Mouse (Mus musculus) midbrain, embryonic 14.5 days (tissue): Measurements from ENCODE around the gene Ryr3. TPM values are rescaled to one million over a fixed set of nuclear protein-coding genes. Genes with fewer than 3 reads are reported as not detected.

Source experiments
- ATAC-seq: fragments of 200-750 bp; cut with Nextera tagmentation; 2 replicates; pipeline ENCODE4 v1.8.0; 2017; ENCODE audit warnings: moderate number of reproducible peaks, moderate library complexity; ENCODE audit not compliant: low FRiP score, low TSS enrichment
- DNase-seq: peaks from one replicate; pipeline ENCODE4 v3.0.0-alpha.2; 2015
- H3K27ac ChIP-seq: fragments of 300-500 bp; sonication (generic); replicated peaks from 2 replicates; pipeline ENCODE4 v1.5.1; 2014; ENCODE audit warnings: mild to moderate bottlenecking, low read depth, low read length, moderate library complexity
- H3K27me3 ChIP-seq: fragments of 300-500 bp; sonication (generic); 2 replicates; pipeline ENCODE4 v1.6.1; 2014; ENCODE audit warnings: low read length, control low read depth, mixed read lengths; ENCODE audit not compliant: control insufficient read depth, insufficient read depth
- H3K36me3 ChIP-seq: fragments of 300-500 bp; sonication (generic); 2 replicates; pipeline ENCODE4 v1.6.1; 2014; ENCODE audit warnings: low read length, control low read depth; ENCODE audit not compliant: control insufficient read depth, insufficient read depth
- H3K4me1 ChIP-seq: fragments of 300-500 bp; sonication (generic); 2 replicates; pipeline ENCODE4 v1.6.1; 2014; ENCODE audit warnings: mild to moderate bottlenecking, antibody characterized with exemption, low read length, control low read depth; ENCODE audit not compliant: control insufficient read depth, insufficient read depth
- H3K4me2 ChIP-seq: fragments of 300-500 bp; sonication (generic); 2 replicates; pipeline ENCODE4 v1.6.1; 2014; ENCODE audit warnings: mild to moderate bottlenecking, low read length, moderate library complexity
- H3K4me3 ChIP-seq: fragments of 300-500 bp; sonication (generic); replicated peaks from 2 replicates; pipeline ENCODE4 v1.5.1; 2014; ENCODE audit warnings: low read depth, low read length
- H3K9ac ChIP-seq: fragments of 300-500 bp; sonication (generic); replicated peaks from 2 replicates; pipeline ENCODE4 v1.6.1; 2014; ENCODE audit warnings: mild to moderate bottlenecking, low read length, moderate library complexity
- H3K9me3 ChIP-seq: fragments of 300-500 bp; sonication (generic); 2 replicates; pipeline ENCODE4 v1.6.1; 2016; ENCODE audit warnings: low read length, control low read depth, mixed read lengths; ENCODE audit not compliant: control insufficient read depth
- WGBS: fragments of 180-500 bp; shearing (Covaris S2); extraction: QIAGEN DNeasy Blood & Tissue Kit; methylation state at CpG from one replicate; pipeline ENCODE4 v1.1.7; 2014; 5-methylcytosine and 5-hydroxymethylcytosine counted together
- polyA plus RNA-seq: library from polyadenylated mRNA; unstranded; fragments of >200 nt; fragmentation: Nextera tagmentation; extraction: Ambion mirVana; gene quantifications from 2 replicates; pipeline ENCODE4 v1.2.1, GENCODE M21; 2014

Gene Ryr3
- polyA plus RNA-seq, 1 experiment from 2014 or later: 4.3 TPM

DNA sequence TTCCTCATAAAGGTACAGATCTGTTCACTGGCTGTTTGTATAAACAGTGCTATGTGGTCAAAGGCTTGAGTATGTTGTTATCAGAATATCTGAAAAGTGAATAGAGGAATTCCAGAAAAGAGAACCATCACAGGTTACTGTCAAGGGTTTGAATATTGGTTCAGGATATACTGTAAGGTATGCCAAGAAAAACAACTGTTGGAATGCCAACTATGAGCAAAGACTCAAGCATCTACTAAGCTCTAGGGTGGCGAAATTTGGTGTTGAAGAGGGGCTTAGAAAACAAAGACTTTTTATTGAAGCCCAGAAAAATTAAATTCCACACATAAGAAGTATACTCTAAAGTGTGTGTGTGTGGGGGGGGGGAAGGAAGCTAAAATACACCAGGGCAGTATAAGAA, 198.6 kb downstream of the Ryr3 start:
- no peaks in the 10 kb centered on the region for H3K9me3 ChIP-seq
- no peak overlapping the region for H3K9ac ChIP-seq
- ATAC-seq: no peak
- no peak for DNase-seq
- H3K4me2 ChIP-seq: no peak overlapping the region
- H3K36me3 ChIP-seq: no peaks in the 10 kb centered on the region
- H3K27ac ChIP-seq: no peak overlapping the region
- H3K4me1 ChIP-seq: no peaks in the 10 kb centered on the region
- 74% methylated on average over 1 of the region's 1 CpGs for WGBS
- H3K4me3 ChIP-seq: no peak overlapping the region
- no peaks in the 10 kb centered on the region for H3K27me3 ChIP-seq

DNA sequence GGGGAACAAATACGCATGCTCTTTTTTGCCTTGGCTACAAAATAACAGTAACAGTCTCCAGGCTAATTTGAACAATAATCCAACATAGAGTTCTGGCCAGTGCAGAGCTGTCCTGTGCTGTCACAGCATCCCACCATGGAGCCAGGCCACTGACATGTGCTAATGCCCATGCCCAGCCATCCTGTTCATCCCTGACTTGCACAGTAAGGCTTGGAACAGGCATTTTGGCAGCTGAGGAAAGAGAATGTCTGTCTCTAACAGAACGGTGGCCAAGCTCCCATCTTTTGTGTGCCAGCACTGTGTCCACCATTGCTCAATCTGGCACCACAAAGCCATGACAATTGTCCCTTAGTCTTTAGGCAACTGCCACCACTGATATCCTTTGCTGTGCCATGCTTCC, 200.7 kb downstream of the Ryr3 start:
- DNase-seq: no peak
- 68% methylated on average over 2 of the region's 2 CpGs for WGBS

DNA sequence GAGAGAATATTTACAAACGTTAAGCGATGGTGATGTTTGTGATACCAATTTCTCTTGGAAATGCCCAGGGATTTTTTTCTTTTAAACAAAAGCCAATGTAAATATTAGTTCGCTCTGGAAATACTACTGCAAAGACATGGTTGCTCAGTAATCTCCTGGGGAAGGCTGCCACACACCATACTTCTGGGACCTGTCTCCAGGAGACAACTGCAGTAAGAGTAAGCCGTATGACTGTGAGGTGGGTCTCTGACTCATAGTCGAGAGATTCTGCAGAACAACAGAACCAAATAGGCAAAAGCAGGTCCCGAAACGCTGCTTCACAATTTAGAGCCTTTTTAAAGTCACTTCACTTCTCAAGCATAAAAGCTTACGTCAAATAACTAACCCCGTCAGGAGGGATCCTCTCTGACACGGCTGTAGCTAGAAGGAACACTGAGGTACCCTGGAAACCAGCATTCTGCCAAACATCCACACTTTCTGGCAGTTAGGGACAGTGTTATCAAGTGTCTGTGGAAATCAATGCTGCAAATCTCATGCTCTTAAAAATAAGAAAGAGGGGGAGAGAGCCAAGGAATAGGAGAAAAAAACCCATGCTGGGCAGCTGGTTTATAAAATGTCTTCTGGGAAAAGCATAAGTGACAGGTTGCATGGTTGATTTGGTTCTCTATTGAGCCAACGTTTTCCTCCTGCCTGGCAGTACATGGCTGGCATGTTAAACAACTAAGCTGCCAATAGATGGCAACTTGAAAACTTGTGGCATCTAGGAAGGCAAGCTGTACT, 207.7 kb downstream of the Ryr3 start:
- H3K27me3 ChIP-seq: no peaks in the 10 kb centered on the region
- H3K27ac ChIP-seq: 0 out of 2 replicates have a peak overlapping the region, but pooled peaks have one; percentile 20
- 56% methylated on average over 11 of the region's 11 CpGs for WGBS
- H3K9me3 ChIP-seq: no peaks in the 10 kb centered on the region
- H3K4me2 ChIP-seq: no peak overlapping the region
- no peak for ATAC-seq
- H3K36me3 ChIP-seq: no peaks in the 10 kb centered on the region
- H3K4me3 ChIP-seq: no peak overlapping the region
- DNase-seq: peak; percentile 37
- no peaks in the 10 kb centered on the region for H3K4me1 ChIP-seq
- H3K9ac ChIP-seq: no peak overlapping the region

More for the DNA sequence above, 200.7 kb downstream of the Ryr3 start:
- Histone ChIP-seq H3K36me3 (no peaks in the 10 kb centered on the region), H3K4me3 (no peak overlapping the region), H3K4me1 (no peaks in the 10 kb centered on the region), H3K4me2 (no peak overlapping the region), H3K9ac (no peak overlapping the region), H3K27me3 (no peaks in the 10 kb centered on the region), H3K9me3 (no peaks in the 10 kb centered on the region), H3K27ac (no peak overlapping the region)
- no peak for ATAC-seq

DNA sequence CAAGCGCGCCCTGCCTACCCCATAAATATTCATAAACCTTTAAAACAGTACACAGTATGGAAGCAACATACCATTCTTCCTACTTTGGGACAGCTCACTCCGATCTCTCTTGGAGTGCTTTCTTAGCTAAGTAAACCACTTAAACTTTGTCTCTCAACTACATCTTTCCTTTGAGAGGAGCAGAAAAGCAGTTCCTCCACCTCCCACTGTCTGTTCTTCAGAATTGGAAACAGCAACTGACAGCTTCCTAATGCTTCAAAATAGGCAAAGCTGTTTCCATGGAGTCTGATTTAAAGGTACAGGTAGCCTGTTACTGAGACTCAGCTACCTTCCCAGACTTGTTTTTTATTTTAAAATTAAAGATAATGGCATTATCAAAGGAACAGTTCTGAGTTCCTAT, 218.4 kb downstream of the Ryr3 start:
- Histone ChIP-seq H3K27ac (no peak overlapping the region), H3K4me1 (no peaks in the 10 kb centered on the region), H3K27me3 (no peaks in the 10 kb centered on the region)

DNA sequence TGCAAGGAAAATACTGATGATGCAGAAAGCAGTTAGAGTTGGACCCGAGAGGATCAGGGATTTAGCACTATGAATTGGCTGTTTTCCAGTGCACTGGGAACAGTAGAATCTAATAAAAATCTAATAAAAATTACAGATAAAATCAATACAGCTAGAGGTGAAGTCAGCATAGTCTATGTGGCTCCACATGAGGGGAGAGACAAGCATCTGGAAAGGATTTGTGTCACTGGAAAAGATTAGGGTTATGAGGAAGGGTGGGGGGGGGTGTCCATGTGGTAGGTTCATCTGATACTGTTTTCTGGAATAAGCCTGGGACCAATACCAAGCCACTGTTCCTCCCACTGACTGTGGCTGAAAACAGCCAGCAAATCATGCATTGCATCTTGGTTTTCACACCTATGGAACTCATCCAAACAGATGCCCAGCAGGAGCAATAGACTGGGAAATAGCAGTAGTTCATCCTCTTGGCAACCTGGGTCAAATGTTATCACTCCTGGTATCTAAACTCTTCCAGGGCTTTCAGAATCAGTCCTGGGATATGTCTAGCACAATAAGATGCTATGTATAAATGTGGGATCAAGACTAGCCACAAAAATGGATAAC, 233.9 kb downstream of the Ryr3 start:
- no peak overlapping the region for H3K4me2 ChIP-seq
- WGBS: 57% methylated on average over 1 of the region's 1 CpGs

More for the DNA sequence above, 218.4 kb downstream of the Ryr3 start:
- H3K36me3 ChIP-seq: no peaks in the 10 kb centered on the region
- ATAC-seq (no peak), DNase-seq (no peak)
- no peak overlapping the region for H3K4me2 ChIP-seq
- WGBS: 79% methylated on average over 3 of the region's 3 CpGs
- H3K9me3 ChIP-seq: no peaks in the 10 kb centered on the region
- H3K4me3 ChIP-seq: no peak overlapping the region
- H3K9ac ChIP-seq: no peak overlapping the region

DNA sequence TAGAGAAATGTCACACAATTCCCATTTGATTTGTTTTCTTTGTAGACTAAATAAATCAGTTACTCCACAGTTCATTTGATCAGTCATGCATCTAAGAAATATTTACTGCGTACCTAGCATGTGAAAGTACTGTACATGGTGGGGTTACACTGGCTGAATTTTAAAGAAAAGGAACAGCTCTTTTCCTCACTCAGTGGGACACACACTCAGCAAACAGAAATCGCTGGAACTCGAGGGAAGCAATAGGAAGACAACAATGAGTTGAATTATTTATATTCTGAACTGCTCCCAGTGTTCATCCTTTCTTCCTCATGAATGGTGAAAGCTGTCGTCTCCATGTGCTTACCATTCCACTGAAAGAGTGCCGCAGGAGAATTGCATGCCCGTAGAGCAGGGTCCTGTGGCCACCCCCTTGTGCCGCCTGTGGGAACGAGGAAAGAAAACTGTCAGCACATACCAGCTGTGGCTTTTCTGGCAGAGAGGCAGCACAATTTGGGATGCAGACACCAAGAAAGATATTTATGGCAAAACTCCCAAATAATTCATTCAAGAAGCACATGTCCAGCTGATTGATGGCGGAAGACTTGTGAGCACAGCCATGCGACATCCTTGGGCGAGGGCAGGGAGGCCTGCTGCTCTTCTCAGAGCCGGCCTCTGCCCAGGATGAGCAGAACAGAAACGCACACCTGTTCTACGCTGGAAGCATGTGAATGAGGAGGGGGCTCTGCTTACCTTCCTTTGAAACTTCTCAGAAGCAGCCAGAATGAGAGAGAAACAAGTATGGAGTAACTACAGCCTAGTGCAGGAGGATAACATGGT, 249.9 kb downstream of the Ryr3 start:
- 0 out of 2 replicates have a peak overlapping the region, but pooled peaks have one; percentile 5 for H3K27ac ChIP-seq
- H3K4me3 ChIP-seq: no peak overlapping the region
- no peaks in the 10 kb centered on the region for H3K36me3 ChIP-seq
- H3K9ac ChIP-seq: no peak overlapping the region
- WGBS: 60% methylated on average over 14 of the region's 14 CpGs
- H3K27me3 ChIP-seq: no peaks in the 10 kb centered on the region
- H3K9me3 ChIP-seq: no peaks in the 10 kb centered on the region
- no peak; the same call in 1 of the 2 replicates for ATAC-seq
- H3K4me1 ChIP-seq: peaks cover 8% of the 10 kb centered on the region
- H3K4me2 ChIP-seq: no peak overlapping the region
- DNase-seq: peak; percentile 24

More for the DNA sequence above, 233.9 kb downstream of the Ryr3 start:
- Histone ChIP-seq H3K4me1 (no peaks in the 10 kb centered on the region), H3K9ac (no peak overlapping the region), H3K9me3 (no peaks in the 10 kb centered on the region), H3K27ac (no peak overlapping the region), H3K36me3 (no peaks in the 10 kb centered on the region), H3K27me3 (no peaks in the 10 kb centered on the region), H3K4me3 (no peak overlapping the region)
- DNase-seq (peak; percentile 12), ATAC-seq (no peak)

DNA sequence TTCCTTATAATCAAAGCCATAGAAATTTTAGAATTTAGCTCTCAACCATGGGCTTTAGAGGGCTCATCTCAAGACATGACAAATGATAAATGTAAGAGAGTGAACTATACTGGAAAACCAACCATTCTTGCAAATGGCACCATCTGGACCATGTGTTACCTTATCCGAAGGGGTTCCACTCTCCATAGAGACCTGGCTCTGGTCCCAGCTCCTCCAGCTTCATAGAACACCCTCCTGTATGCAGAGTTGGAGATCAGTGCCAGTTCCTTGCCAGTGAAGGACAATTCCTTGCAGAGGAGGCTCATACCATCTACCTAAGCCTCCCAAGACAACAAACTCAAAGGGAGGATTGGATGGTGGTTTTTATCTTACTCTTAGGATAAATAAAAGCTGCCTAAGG, 268.0 kb downstream of the Ryr3 start:
- H3K27ac ChIP-seq: no peak overlapping the region
- H3K9me3 ChIP-seq: no peaks in the 10 kb centered on the region
- no peak overlapping the region for H3K9ac ChIP-seq
- DNase-seq: no peak
- no peak overlapping the region for H3K4me2 ChIP-seq
- no peaks in the 10 kb centered on the region for H3K4me1 ChIP-seq
- ATAC-seq: no peak
- no peak overlapping the region for H3K4me3 ChIP-seq
- no peaks in the 10 kb centered on the region for H3K36me3 ChIP-seq
- WGBS: 90% methylated on average over 1 of the region's 1 CpGs
- no peaks in the 10 kb centered on the region for H3K27me3 ChIP-seq

DNA sequence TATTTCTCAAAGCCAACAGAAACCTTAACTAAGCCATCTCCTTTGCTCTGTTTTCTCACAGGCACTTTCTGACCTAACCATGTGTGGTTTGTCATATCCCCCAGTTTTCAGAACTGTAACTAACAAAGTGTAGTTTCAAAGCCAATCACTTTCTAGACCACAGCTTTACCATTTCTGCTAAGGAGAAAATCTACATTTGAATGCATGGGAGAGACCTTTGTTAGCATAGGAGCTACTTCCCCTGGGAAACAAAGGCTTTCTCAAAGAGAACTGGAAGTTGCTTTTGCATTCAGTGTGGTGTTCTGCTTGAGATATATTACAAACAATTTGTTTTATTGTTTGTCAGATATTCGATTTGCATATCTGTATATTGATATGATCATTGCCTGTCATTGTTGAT, 285.1 kb downstream of the Ryr3 start:
- Histone ChIP-seq H3K9ac (no peak overlapping the region), H3K9me3 (no peaks in the 10 kb centered on the region), H3K4me1 (no peaks in the 10 kb centered on the region), H3K4me3 (no peak overlapping the region), H3K27ac (no peak overlapping the region), H3K27me3 (no peaks in the 10 kb centered on the region), H3K36me3 (no peaks in the 10 kb centered on the region), H3K4me2 (no peak overlapping the region)
- ATAC-seq (no peak), DNase-seq (no peak)
- 54% methylated on average over 1 of the region's 1 CpGs for WGBS
